11 mouse cellular contexts compared by ENCODE assay signal in the genomic region with DNA sequence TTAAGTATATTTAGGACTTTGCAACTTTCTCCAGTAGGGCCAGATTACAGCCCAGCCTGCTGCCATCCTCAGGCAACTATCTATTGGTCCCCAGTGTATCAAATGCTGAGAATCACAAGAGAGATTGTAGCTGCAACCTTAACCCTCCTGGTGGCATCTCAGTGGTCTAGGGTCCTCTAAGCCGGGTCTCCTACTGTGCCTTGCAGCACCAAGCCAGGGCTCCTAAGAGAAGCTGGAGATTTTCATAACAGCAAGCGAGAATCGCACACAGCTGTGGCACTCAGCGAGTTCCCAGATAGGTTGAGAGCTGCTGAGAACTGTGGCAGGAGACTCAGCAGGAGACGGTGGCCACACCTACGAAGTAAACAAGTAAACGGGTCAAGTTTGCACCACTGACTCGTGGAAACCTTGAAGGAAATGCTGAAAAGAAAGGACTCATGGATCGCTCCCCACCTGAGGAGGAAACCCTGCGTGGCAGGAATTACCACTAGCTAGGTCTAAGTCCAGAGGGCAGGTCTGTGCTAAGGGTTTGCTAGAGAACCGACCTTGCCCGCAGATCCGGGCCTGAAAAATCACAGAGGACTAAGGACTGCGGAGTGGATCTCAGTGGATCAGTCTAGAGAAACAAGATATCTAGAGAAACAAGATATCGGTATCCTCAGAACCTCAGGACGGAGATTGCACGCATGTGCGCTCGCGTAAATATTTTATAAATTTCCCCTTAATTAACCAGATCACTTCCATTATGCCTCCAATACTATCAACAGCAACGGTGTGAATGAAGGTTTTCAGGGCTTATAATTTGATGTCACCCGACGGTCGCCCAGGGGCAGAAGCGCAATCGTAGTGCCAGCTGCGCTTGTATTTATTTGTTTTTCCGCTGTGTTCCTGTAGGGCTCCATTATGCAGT. TPM values are rescaled to one million over a fixed set of nuclear protein-coding genes. Genes with fewer than 3 reads are reported as not detected.
DNase-seq lines count a peak whose midpoint lies in the region; ATAC-seq and TF ChIP-seq lines count a peak whose summit lies in the region.
"Had no signal": no experiment of that assay in that cellular context is flagged by ENCODE, and none has a peak within 500 bp of the region (broad histone marks: within the 10 kb centered on the region; RNA-seq: fewer than 3 reads in every experiment).

No protein-coding gene starts in this region.

- H3K27me3 ChIP-seq in lung, embryonic 14.5 days (ENCODE audit: insufficient read depth, low read length), result peaks cover 82% of the 10 kb centered on the region
- H3K27me3 ChIP-seq in lung, postnatal 0 days (replicated peaks; ENCODE audit: insufficient read depth, low read length), result peaks cover 33% of the 10 kb centered on the region
- H3K27me3 ChIP-seq in hindbrain, embryonic 11.5 days (ENCODE audit: control insufficient read depth, insufficient read depth, low read length), result peaks cover 49% of the 10 kb centered on the region
- H3K27me3 ChIP-seq in midbrain, embryonic 10.5 days (ENCODE audit: low read depth, poor library complexity, severe bottlenecking), result peaks cover 99% of the 10 kb centered on the region
- H3K27me3 ChIP-seq in neural tube, embryonic 15.5 days (replicated peaks), result peaks cover 91% of the 10 kb centered on the region

- H3K27ac ChIP-seq in lung, embryonic 14.5 days (ENCODE audit: low read depth), result no peak overlapping the region
- no peak overlapping the region for H3K27ac ChIP-seq in lung, postnatal 0 days (ENCODE audit: low read length)
- H3K27ac ChIP-seq in hindbrain, embryonic 11.5 days (ENCODE audit: low read depth, low read length), result no peak overlapping the region
- H3K27ac ChIP-seq in midbrain, embryonic 10.5 days (replicated peaks), result no peak overlapping the region
- H3K27ac ChIP-seq in neural tube, embryonic 15.5 days (replicated peaks), result no peak overlapping the region
- H3K27ac ChIP-seq: embryonic facial prominence, embryonic 15.5 days; liver, embryonic 14.5 days had no signal

- H3K9me3 ChIP-seq in lung, embryonic 14.5 days (ENCODE audit: low read depth, low read length), result no peaks in the 10 kb centered on the region
- no peaks in the 10 kb centered on the region for H3K9me3 ChIP-seq in lung, postnatal 0 days (ENCODE audit: low read length)
- H3K9me3 ChIP-seq in hindbrain, embryonic 11.5 days (ENCODE audit: control insufficient read depth, low read length), result no peaks in the 10 kb centered on the region
- H3K9me3 ChIP-seq in midbrain, embryonic 10.5 days (replicated peaks), result no peaks in the 10 kb centered on the region
- no peaks in the 10 kb centered on the region for H3K9me3 ChIP-seq in neural tube, embryonic 15.5 days (replicated peaks)
- H3K9me3 ChIP-seq: embryonic facial prominence, embryonic 15.5 days had no signal

- no peaks in the 10 kb centered on the region for H3K4me1 ChIP-seq in lung, embryonic 14.5 days (ENCODE audit: insufficient read depth)
- H3K4me1 ChIP-seq in lung, postnatal 0 days (ENCODE audit: insufficient read depth, low read depth, low read length), result no peaks in the 10 kb centered on the region; the same call in 1 of the 2 replicates
- H3K4me1 ChIP-seq in hindbrain, embryonic 11.5 days (replicated peaks; ENCODE audit: control insufficient read depth, insufficient read depth, low read length), result peaks cover 2% of the 10 kb centered on the region; the same call in 1 of the 2 replicates
- H3K4me1 ChIP-seq in midbrain, embryonic 10.5 days, result peaks cover 35% of the 10 kb centered on the region
- H3K4me1 ChIP-seq in neural tube, embryonic 15.5 days, result peaks cover 28% of the 10 kb centered on the region

- WGBS in lung, embryonic 14.5 days, result 4% methylated on average over 28 of the region's 28 CpGs
- 10% methylated on average over 28 of the region's 28 CpGs for WGBS in lung, postnatal 0 days
- WGBS in hindbrain, embryonic 11.5 days, result 4% methylated on average over 28 of the region's 28 CpGs
- 3% methylated on average over 28 of the region's 28 CpGs for WGBS in midbrain, embryonic 10.5 days
- WGBS in neural tube, embryonic 15.5 days, result 5% methylated on average over 28 of the region's 28 CpGs

- no peak for DNase-seq in lung, embryonic 14.5 days
- DNase-seq in lung, postnatal 0 days (ENCODE audit: low spot score), result no peak
- peak; percentile 44 for DNase-seq in hindbrain, embryonic 11.5 days (ENCODE audit: low spot score)
- DNase-seq in midbrain, embryonic 10.5 days (ENCODE audit: low spot score), result peak; percentile 41
- no peak for DNase-seq in adrenal gland, adult (ENCODE audit: inconsistent age in 2 of 2, low spot score in 1 of 2)
- no peak for DNase-seq in liver
- DNase-seq: thymus, postnatal 4 days had no signal

- no peak for TF ChIP-seq EP300 in lung, postnatal 0 days (IDR thresholded peaks at IDR 0.05)

- H3K4me3 ChIP-seq in lung, embryonic 14.5 days (ENCODE audit: low read depth, low read length), result no peak overlapping the region
- H3K4me3 ChIP-seq in lung, postnatal 0 days (ENCODE audit: low read depth, low read length), result no peak overlapping the region
- H3K4me3 ChIP-seq in hindbrain, embryonic 11.5 days (ENCODE audit: low read depth, low read length), result no peak overlapping the region
- H3K4me3 ChIP-seq in midbrain, embryonic 10.5 days, result peak overlapping the region; percentile 43
- no peak overlapping the region for H3K4me3 ChIP-seq in neural tube, embryonic 15.5 days (replicated peaks)
- H3K4me3 ChIP-seq: embryonic facial prominence, embryonic 15.5 days had no signal

- peak overlapping the region; percentile 40 for H3K4me2 ChIP-seq in lung, embryonic 14.5 days
- no peak overlapping the region for H3K4me2 ChIP-seq in lung, postnatal 0 days (replicated peaks; ENCODE audit: low read depth, low read length)
- peak overlapping the region; percentile 29 for H3K4me2 ChIP-seq in hindbrain, embryonic 11.5 days (replicated peaks; ENCODE audit: low read depth, low read length)
- H3K4me2 ChIP-seq in neural tube, embryonic 15.5 days, result peak overlapping the region; percentile 33; the same call in 1 of the 2 replicates
- H3K4me2 ChIP-seq: embryonic facial prominence, embryonic 15.5 days had no signal

- no peaks in the 10 kb centered on the region for H3K36me3 ChIP-seq in lung, embryonic 14.5 days (ENCODE audit: insufficient read depth)
- no peaks in the 10 kb centered on the region for H3K36me3 ChIP-seq in lung, postnatal 0 days (ENCODE audit: insufficient read depth, low read length)
- no peaks in the 10 kb centered on the region for H3K36me3 ChIP-seq in hindbrain, embryonic 11.5 days (ENCODE audit: control insufficient read depth, insufficient read depth, low read length)
- H3K36me3 ChIP-seq in midbrain, embryonic 10.5 days, result no peaks in the 10 kb centered on the region
- H3K36me3 ChIP-seq in neural tube, embryonic 15.5 days, result no peaks in the 10 kb centered on the region
- H3K36me3 ChIP-seq: embryonic facial prominence, embryonic 15.5 days had no signal

- no peak for TF ChIP-seq CTCF in lung, embryonic 14.5 days (IDR thresholded peaks at IDR 0.05; ENCODE audit: low read depth)
- no peak for TF ChIP-seq CTCF in lung, postnatal 0 days (IDR thresholded peaks at IDR 0.05)

- no peak for ATAC-seq in lung, embryonic 14.5 days (ENCODE audit: insufficient read depth)
- no peak for ATAC-seq in lung, postnatal 0 days
- no peak for ATAC-seq in hindbrain, embryonic 11.5 days (ENCODE audit: low FRiP score)
- no peak for ATAC-seq in neural tube, embryonic 15.5 days (ENCODE audit: low FRiP score)
- ATAC-seq: activated CD4-positive, CD25-positive, alpha-beta regulatory T cell, adult 4 months had no signal

- no peak overlapping the region for H3K9ac ChIP-seq in lung, embryonic 14.5 days
- H3K9ac ChIP-seq in lung, postnatal 0 days (replicated peaks; ENCODE audit: low read depth), result no peak overlapping the region
- no peak overlapping the region for H3K9ac ChIP-seq in hindbrain, embryonic 11.5 days (ENCODE audit: low read depth, low read length)
- no peak overlapping the region for H3K9ac ChIP-seq in neural tube, embryonic 15.5 days (replicated peaks)
- H3K9ac ChIP-seq: embryonic facial prominence, embryonic 15.5 days; liver, embryonic 14.5 days had no signal

RNA-seq across cellular contexts. Expression of gene Irx1, which starts 4.1 kb away (rescaled TPM):
- 8.7 and 10.0 TPM in 2 replicates for polyA plus RNA-seq in lung, embryonic 14.5 days (2014; fragmentation: Nextera tagmentation; extraction: Ambion mirVana)
- polyA plus RNA-seq in lung, postnatal 0 days (2015; fragmentation: Nextera tagmentation; extraction: Ambion mirVana), result 19.3 and 20.6 TPM in 2 replicates
- 6.7 and 7.1 TPM in 2 replicates for polyA plus RNA-seq in hindbrain, embryonic 11.5 days (2014; fragmentation: Nextera tagmentation; extraction: Ambion mirVana)
- polyA plus RNA-seq in midbrain, embryonic 10.5 days (2016; fragmentation: Nextera tagmentation; extraction: Ambion mirVana), result 4.0 and 4.3 TPM in 2 replicates
- polyA plus RNA-seq in neural tube, embryonic 15.5 days (2015; fragmentation: Nextera tagmentation; extraction: Ambion mirVana), result 1.4 and 3.2 TPM in 2 replicates
- polyA plus RNA-seq: activated CD4-positive, CD25-positive, alpha-beta regulatory T cell, adult 4 months had no signal

Comparison
In these comparisons a context has a peak if more than half of its experiments do, and no peak if none do; other contexts are left out.
1. DNase-seq: peak in hindbrain, embryonic 11.5 days (single experiment) and midbrain, embryonic 10.5 days (single experiment); none in lung, embryonic 14.5 days (single experiment), lung, postnatal 0 days (single experiment), adrenal gland, adult (0 of 2) and liver (single experiment).